Mouse (Mus musculus): ENCODE measurements around the gene Kpnb1. TPM values are rescaled to one million over a fixed set of nuclear protein-coding genes. Genes with fewer than 3 reads are reported as not detected.

Gene Kpnb1
- total and polyA plus RNA-seq, 2 experiments from 2014 or later: 24.6 to 124 TPM

DNA sequence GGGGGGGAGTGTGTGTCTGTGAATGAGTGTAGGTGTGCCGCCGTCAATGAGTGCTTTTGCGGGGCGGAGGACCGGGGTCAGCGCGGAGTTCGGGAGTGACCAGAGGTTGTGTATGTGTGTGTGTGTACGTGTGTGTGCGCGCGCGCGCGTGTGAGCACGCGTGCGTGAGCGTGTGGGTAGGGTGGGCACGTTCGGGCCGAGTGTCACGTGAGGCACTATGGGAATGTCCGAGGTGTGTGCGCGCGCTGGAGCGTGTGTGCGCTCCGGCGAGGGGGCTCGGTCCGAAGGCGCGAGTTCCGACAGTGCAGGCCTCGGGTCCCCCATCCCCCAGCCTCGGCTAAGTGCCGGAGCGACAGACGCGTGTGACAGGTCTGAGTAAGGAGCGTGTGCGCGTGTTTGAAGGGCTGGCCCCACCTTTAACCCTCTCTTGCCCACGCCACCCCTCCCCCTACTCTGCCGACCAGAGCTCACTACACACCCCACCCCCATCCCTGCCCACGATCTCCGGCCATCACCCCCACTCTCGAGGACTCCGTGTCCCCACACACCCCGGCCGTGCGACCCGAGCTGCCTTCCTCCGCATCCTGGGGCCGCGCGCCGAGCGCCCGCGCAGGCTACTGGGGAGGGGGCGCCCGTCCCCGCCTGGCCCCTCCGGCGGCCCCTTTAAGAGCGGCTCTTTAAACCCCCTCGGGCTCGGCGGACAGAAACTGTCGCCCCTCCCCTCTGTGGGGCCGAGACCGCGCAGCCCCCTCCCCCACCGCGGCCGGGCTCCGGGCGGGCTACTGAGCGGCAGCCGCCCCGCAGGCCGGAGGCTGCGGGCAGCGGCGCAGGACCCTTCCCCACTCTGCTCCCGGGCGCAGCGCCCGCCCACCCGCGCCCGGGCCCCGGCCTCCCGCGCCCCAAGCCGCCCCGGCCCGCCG is 37.0 kb downstream of the Kpnb1 start:
- WGBS: under 1% methylated on average over 89 of the region's 102 CpGs
- Histone ChIP-seq H3K27ac (ENCODE audit: low read depth, low read length) (peak overlapping the region; percentile 76), H3K4me2 (ENCODE audit: low read depth) (peak overlapping the region; percentile 82), H3K9me3 (ENCODE audit: low read length) (no peaks in the 10 kb centered on the region), H3K4me1 (ENCODE audit: insufficient read depth) (peaks cover 19% of the 10 kb centered on the region), H3K4me3 (ENCODE audit: low read depth, low read length) (peak overlapping the region; percentile 86), H3K36me3 (ENCODE audit: insufficient read depth) (peaks cover 11% of the 10 kb centered on the region), H3K27me3 (ENCODE audit: insufficient read depth, low read length) (no peaks in the 10 kb centered on the region), H3K9ac (peak overlapping the region; percentile 72)
- TF ChIP-seq CTCF (IDR thresholded peaks at IDR 0.05; ENCODE audit: low read depth): no peak
- peak; percentile 84 for DNase-seq
- ATAC-seq: peak; percentile 81

DNA sequence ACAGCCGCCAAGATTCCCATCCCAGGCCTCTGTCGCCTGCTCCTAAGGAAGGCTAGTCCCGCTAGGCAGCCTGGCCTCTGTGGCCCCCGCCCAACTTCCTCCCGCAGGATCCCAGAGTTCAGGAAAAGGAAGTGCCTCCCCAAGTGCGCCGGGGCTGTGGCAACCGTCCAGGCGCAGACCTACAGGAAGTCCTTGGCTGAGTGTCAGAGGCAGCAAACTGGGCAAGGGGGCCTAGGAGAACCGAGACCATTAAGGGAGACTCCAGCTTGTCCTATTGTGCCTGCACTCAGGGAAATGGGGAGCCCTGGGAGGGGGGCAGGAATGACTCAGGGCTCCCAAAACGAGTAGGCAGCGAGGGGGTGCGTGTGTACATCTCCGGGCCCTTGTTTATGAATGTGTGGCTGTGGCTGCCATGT is 37.7 kb downstream of the Kpnb1 start:
- no peak for DNase-seq
- Histone ChIP-seq H3K27me3 (ENCODE audit: insufficient read depth, low read length) (no peaks in the 10 kb centered on the region), H3K36me3 (ENCODE audit: insufficient read depth) (peaks cover 15% of the 10 kb centered on the region), H3K4me2 (ENCODE audit: low read depth) (peak overlapping the region; percentile 82), H3K9ac (peak overlapping the region; percentile 72), H3K27ac (ENCODE audit: low read depth, low read length) (peak overlapping the region; percentile 76), H3K4me1 (ENCODE audit: insufficient read depth) (peaks cover 19% of the 10 kb centered on the region), H3K9me3 (ENCODE audit: low read length) (no peaks in the 10 kb centered on the region), H3K4me3 (ENCODE audit: low read depth, low read length) (peak overlapping the region; percentile 86)
- 4% methylated on average over 14 of the region's 14 CpGs for WGBS
- no peak; the same call in 1 of the 2 replicates for ATAC-seq
- no peak for TF ChIP-seq CTCF (IDR thresholded peaks at IDR 0.05; ENCODE audit: low read depth)

- DNase-seq (no peak), ATAC-seq (no peak)
- Histone ChIP-seq H3K4me2 (ENCODE audit: low read depth) (peak overlapping the region; percentile 82), H3K9ac (no peak overlapping the region), H3K27me3 (ENCODE audit: insufficient read depth, low read length) (no peaks in the 10 kb centered on the region), H3K27ac (ENCODE audit: low read depth, low read length) (no peak overlapping the region), H3K36me3 (ENCODE audit: insufficient read depth) (peaks cover 23% of the 10 kb centered on the region), H3K4me1 (ENCODE audit: insufficient read depth) (peaks cover 19% of the 10 kb centered on the region), H3K4me3 (ENCODE audit: low read depth, low read length) (no peak overlapping the region), H3K9me3 (ENCODE audit: low read length) (no peaks in the 10 kb centered on the region)
- no peak for TF ChIP-seq CTCF (IDR thresholded peaks at IDR 0.05; ENCODE audit: low read depth)
- WGBS: 34% methylated on average over 9 of the region's 9 CpGs
Measured at GRCm38 (mm10) chr11:97149026-97149425, 38.7 kb downstream of the Kpnb1 start.

DNA sequence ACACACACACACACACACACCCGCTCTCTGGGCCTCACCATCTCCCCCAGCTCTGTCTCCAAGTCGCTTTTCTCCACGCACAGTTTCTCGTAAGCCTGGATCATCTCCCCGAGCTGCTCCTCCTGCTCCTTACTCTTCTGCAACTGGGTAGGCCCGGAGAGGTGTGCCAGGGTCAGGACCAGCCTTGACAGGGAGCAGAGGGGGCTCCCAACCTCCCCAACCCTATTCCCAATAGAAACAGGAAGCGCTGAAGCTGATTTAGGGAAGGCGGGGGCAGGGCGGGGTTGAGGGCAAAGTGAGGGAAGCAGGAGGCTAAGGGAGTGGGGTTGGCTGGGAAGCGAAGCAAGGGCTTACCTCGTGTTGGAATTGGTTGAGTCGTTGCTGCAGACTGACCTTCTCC is 39.1 kb downstream of the Kpnb1 start:
- H3K27me3 ChIP-seq (ENCODE audit: insufficient read depth, low read length): no peaks in the 10 kb centered on the region

DNA sequence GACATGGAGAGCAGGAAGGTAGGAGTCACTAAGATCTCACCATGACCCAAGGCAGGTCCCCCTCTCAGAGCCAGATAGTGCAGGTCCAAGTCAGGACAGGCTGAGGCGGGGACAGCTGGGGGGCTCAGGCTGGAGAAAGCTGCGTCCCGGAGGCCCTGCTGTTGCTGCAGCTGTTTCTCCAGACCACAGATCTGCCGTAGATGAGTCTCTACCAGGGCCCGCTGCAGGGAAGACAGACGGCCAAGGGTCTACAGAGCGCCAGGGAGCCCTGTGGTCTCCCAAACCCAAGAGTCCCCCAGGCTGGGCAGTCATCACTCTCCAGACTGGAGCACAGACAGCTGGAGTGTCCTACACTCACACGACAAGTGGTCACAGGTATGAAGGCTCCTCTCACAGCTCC is 40.3 kb downstream of the Kpnb1 start:
- no peak overlapping the region for H3K4me3 ChIP-seq (ENCODE audit: low read depth, low read length)
- TF ChIP-seq CTCF (IDR thresholded peaks at IDR 0.05; ENCODE audit: low read depth): no peak
- no peak overlapping the region for H3K9ac ChIP-seq
- DNase-seq (no peak), ATAC-seq (no peak)
- peaks cover 13% of the 10 kb centered on the region for H3K4me1 ChIP-seq (ENCODE audit: insufficient read depth)
- H3K4me2 ChIP-seq (ENCODE audit: low read depth): no peak overlapping the region
- H3K27ac ChIP-seq (ENCODE audit: low read depth, low read length): no peak overlapping the region
- no peaks in the 10 kb centered on the region for H3K9me3 ChIP-seq (ENCODE audit: low read length)
- 85% methylated on average over 8 of the region's 8 CpGs for WGBS
- no peaks in the 10 kb centered on the region for H3K27me3 ChIP-seq (ENCODE audit: insufficient read depth, low read length)
- peaks cover 25% of the 10 kb centered on the region for H3K36me3 ChIP-seq (ENCODE audit: insufficient read depth)

More for the DNA sequence above, 39.1 kb downstream of the Kpnb1 start:
- H3K27ac ChIP-seq (ENCODE audit: low read depth, low read length): no peak overlapping the region
- H3K4me1 ChIP-seq (ENCODE audit: insufficient read depth): peaks cover 19% of the 10 kb centered on the region
- H3K36me3 ChIP-seq (ENCODE audit: insufficient read depth): peaks cover 25% of the 10 kb centered on the region
- H3K4me3 ChIP-seq (ENCODE audit: low read depth, low read length): no peak overlapping the region
- ATAC-seq (no peak), DNase-seq (no peak)
- H3K9ac ChIP-seq: no peak overlapping the region
- 42% methylated on average over 12 of the region's 12 CpGs for WGBS
- no peak overlapping the region for H3K4me2 ChIP-seq (ENCODE audit: low read depth)
- no peaks in the 10 kb centered on the region for H3K9me3 ChIP-seq (ENCODE audit: low read length)
- TF ChIP-seq CTCF (IDR thresholded peaks at IDR 0.05; ENCODE audit: low read depth): no peak

DNA sequence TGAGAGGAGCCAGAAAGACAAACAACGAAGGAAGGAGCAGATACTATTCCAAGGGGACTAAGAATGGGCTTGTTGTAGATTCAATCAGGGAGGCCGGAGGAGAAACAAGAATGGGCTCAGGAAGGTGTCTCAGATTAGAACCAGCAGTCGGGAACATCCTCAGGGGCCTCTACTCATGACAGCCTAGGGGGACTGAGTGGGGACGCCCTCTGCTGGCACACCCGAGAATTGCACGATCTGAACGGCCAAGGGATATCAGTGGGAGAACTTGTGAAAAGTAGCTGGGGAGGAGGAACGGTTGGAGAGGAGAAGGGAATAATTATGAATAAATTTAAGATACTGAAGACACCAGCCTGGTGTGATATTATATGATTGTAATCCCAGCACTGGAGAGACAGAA is 41.0 kb downstream of the Kpnb1 start:
- 9% methylated on average over 8 of the region's 8 CpGs for WGBS
- H3K4me1 ChIP-seq (ENCODE audit: insufficient read depth): peaks cover 7% of the 10 kb centered on the region; the same call in 1 of the 2 replicates
- H3K27me3 ChIP-seq (ENCODE audit: insufficient read depth, low read length): no peaks in the 10 kb centered on the region
- H3K4me3 ChIP-seq (ENCODE audit: low read depth, low read length): no peak overlapping the region
- H3K9me3 ChIP-seq (ENCODE audit: low read length): no peaks in the 10 kb centered on the region
- H3K9ac ChIP-seq: no peak overlapping the region
- TF ChIP-seq CTCF (IDR thresholded peaks at IDR 0.05; ENCODE audit: low read depth): peak; percentile 89
- no peak overlapping the region for H3K4me2 ChIP-seq (ENCODE audit: low read depth)
- peaks cover 25% of the 10 kb centered on the region for H3K36me3 ChIP-seq (ENCODE audit: insufficient read depth)
- no peak overlapping the region for H3K27ac ChIP-seq (ENCODE audit: low read depth, low read length)
- peak; percentile 83 for DNase-seq
- no peak for ATAC-seq

DNA sequence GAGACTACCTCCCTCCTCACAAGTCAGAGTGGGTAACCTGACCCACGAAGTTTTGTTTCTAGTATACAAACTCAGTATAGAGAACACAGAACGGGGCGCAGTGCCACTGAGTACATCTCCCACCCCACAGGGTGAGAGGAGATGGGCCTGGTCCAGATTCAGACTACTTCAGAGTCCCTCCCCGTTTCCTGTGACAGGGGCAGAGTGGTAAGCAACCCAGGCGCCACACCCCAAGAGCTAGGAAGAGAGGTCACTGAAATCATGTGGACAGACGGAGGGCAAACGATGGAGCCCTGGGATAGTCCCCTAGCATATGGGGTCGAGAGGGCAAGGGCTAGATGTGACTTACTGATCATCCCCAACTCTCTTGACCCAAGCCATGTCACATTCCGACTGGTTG is 41.7 kb downstream of the Kpnb1 start:
- Histone ChIP-seq H3K27me3 (ENCODE audit: insufficient read depth, low read length) (no peaks in the 10 kb centered on the region), H3K36me3 (ENCODE audit: insufficient read depth) (peaks cover 30% of the 10 kb centered on the region), H3K9ac (no peak overlapping the region), H3K4me1 (ENCODE audit: insufficient read depth) (peaks cover 7% of the 10 kb centered on the region; the same call in 1 of the 2 replicates), H3K4me2 (ENCODE audit: low read depth) (no peak overlapping the region), H3K27ac (ENCODE audit: low read depth, low read length) (no peak overlapping the region), H3K4me3 (ENCODE audit: low read depth, low read length) (no peak overlapping the region), H3K9me3 (ENCODE audit: low read length) (no peaks in the 10 kb centered on the region)
- no peak for TF ChIP-seq CTCF (IDR thresholded peaks at IDR 0.05; ENCODE audit: low read depth)
- 84% methylated on average over 9 of the region's 9 CpGs for WGBS
- ATAC-seq (no peak), DNase-seq (no peak)
